ENCODE assay signal across 8 mouse cellular contexts in genomic region chr4:109117596-109118326, GRCm38 (mm10).
DNase-seq lines count a peak whose midpoint lies in the region; ATAC-seq lines count a peak whose summit lies in the region.

No protein-coding gene starts in this region.

- H3K4me2 ChIP-seq in kidney, embryonic 15.5 days = peak overlapping the region; percentile 66

- H3K9me3 ChIP-seq in heart, embryonic 10.5 days = no peaks in the 10 kb centered on the region
- no peaks in the 10 kb centered on the region for H3K9me3 ChIP-seq in kidney, embryonic 15.5 days (replicated peaks)

- peak; percentile 100 for ATAC-seq in erythroblast, adult 5-6 weeks (replicated peaks; ENCODE audit: low FRiP score, poor library complexity, severe bottlenecking)
- peak; percentile 100 for ATAC-seq in kidney, embryonic 15.5 days (replicated peaks; ENCODE audit: low FRiP score)
- ATAC-seq in monocyte, adult 5-6 weeks (replicated peaks; ENCODE audit: insufficient number of reproducible peaks, low FRiP score, low TSS enrichment, poor library complexity, severe bottlenecking) = peak; percentile 91

- WGBS in heart, embryonic 10.5 days = under 1% methylated on average over 31 of the region's 46 CpGs
- WGBS in kidney, embryonic 15.5 days = under 1% methylated on average over 46 of the region's 46 CpGs

- H3K4me3 ChIP-seq in heart, embryonic 10.5 days = peak overlapping the region; percentile 69
- H3K4me3 ChIP-seq in kidney, embryonic 15.5 days (replicated peaks) = peak overlapping the region; percentile 62

- H3K4me1 ChIP-seq in heart, embryonic 10.5 days = peaks cover 23% of the 10 kb centered on the region
- H3K4me1 ChIP-seq in kidney, embryonic 15.5 days = peaks cover 21% of the 10 kb centered on the region

- H3K9ac ChIP-seq in kidney, embryonic 15.5 days = peak overlapping the region; percentile 64

- H3K36me3 ChIP-seq in heart, embryonic 10.5 days = no peaks in the 10 kb centered on the region
- H3K36me3 ChIP-seq in kidney, embryonic 15.5 days = no peaks in the 10 kb centered on the region

- no peaks in the 10 kb centered on the region for H3K27me3 ChIP-seq in heart, embryonic 10.5 days (ENCODE audit: insufficient read depth, poor library complexity, severe bottlenecking)
- H3K27me3 ChIP-seq in kidney, embryonic 15.5 days = no peaks in the 10 kb centered on the region

- H3K27ac ChIP-seq in heart, embryonic 10.5 days = peak overlapping the region; percentile 93
- H3K27ac ChIP-seq in kidney, embryonic 15.5 days = peak overlapping the region; percentile 92

- DNase-seq in B cell, adult 2 months = peak; percentile 90 to 92
- DNase-seq in brain, adult 2 months (ENCODE audit: low read depth, low spot score) = peak; percentile 97
- DNase-seq in heart, embryonic 10.5 days (ENCODE audit: low spot score) = peak; percentile 98
- DNase-seq in liver = peak; percentile 97
- peak; percentile 92 to 95 for DNase-seq in spleen, postnatal 4 days (ENCODE audit: low spot score in 2 of 2)

Comparison
In these comparisons a context has a peak if more than half of its experiments do, and no peak if none do; other contexts are left out.
1. Peak in every context shown above with its lines: DNase-seq, ATAC-seq, H3K4me3 ChIP-seq and H3K27ac ChIP-seq.